Mouse (Mus musculus) cortical plate, adult 2 months (tissue): ENCODE measurements around the gene Prrx2.

ENCODE experiments used
- CTCF ChIP-seq: fragments of 200-500 bp; IDR thresholded peaks from 2 replicates; pipeline ENCODE4 v1.5.1; 2011; ENCODE audit warnings: mild to moderate bottlenecking, control low read depth, low read length; ENCODE audit not compliant: insufficient read depth; ENCODE audit errors: extremely low read depth
- POLR2A ChIP-seq: fragments of 200-500 bp; IDR thresholded peaks from 2 replicates; pipeline ENCODE4 v1.6.1; 2011; ENCODE audit warnings: mild to moderate bottlenecking, low read length, control low read depth; ENCODE audit not compliant: insufficient read depth; ENCODE audit errors: extremely low read depth

DNA sequence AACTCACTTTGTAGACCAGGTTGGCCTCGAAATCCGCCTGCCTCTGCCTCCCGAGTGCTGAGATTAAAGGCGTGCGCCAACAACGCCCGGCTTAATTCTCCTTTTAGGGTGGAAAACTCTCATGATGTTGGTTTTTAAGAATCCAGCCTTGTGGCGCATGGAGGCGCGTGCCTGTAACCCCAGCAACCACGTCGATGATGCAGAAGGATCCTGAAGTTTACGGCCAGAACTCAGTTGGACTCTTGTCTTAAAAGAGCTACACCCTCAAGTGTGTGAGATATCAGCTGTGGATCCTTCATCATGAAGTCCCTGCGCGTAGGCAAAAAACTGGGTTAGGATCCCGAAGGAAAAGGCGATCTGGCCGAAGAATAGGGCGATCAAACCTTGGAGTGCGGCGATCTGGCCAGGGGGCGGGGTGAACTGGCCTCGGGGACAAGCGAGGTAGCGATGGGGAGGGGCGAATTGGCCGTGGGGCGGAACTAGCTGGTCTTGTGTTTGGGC is 27.6 kb upstream of the Prrx2 start:
- no peak for TF ChIP-seq CTCF
- 0 out of 2 replicates have a peak, but pooled peaks have one; percentile 38 for TF ChIP-seq POLR2A
